Mouse (Mus musculus) CD4-positive, CD25-positive, alpha-beta regulatory T cell, adult 4 months (primary cell): ENCODE results near the gene Zbtb37. TPM values are rescaled to one million over a fixed set of nuclear protein-coding genes. Genes with fewer than 3 reads are reported as not detected.

Source experiments
- ATAC-seq: one replicate; pipeline ENCODE4 v1.8.0; 2017
- polyA plus RNA-seq, 2 experiments: library from polyadenylated mRNA; unstranded; fragments of 100-300 nt; shearing (Covaris generic); gene quantifications; one replicate each; pipeline ENCODE4 v1.2.1; 2017

Zbtb37 gene
- polyA plus RNA-seq, 2 experiments from 2014 or later = 8.3 to 11.0 TPM

DNA sequence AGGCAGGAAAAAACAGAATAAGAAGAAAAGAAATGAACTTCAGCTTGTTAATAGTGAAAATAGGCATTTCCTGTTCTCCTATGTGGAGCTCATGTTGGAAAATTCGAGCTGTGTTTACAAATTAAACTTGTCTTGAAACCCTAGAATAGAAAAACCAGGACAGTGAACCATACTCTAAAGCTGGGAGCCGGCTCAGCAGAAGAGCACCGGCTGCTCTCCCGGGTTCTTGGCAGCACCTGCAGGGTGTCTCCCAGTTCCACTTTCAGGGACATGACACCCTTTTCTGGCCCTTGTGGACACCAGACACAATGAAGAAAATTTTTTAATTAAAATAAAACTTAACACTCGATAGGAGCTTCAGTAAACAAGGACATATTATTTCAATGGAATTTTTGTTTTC lies 66.0 kb downstream of the Zbtb37 start:
- no peak for ATAC-seq

GRCm38 (mm10) chr1:160967268-160967667 lies 67.4 kb downstream of the Zbtb37 start:
- ATAC-seq = no peak

DNA sequence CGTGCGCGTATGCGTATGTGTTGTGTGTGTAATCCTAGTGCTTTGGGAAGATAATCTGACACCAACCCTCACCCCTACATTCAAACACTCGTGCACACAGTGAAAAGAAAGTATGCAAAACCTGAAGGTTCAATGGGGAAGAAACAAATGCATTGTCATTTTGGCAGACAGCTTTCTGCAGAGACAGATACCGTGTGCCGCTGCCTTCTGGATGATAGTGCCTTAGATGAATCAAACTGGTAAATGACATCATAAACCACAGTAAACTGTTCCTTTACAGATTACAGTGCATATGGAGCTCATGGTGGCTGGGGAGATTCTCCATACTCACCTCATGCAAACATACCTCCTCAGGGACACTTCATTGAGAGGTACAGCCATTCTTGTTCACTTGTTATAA lies 71.5 kb downstream of the Zbtb37 start:
- no peak for ATAC-seq

Other genes with a start within 250 kb of the Zbtb37 start
- gene Rabgap1l, start 241.6 kb downstream of the Zbtb37 start, polyA plus RNA-seq = 100 to 1,000 TPM; 268 to 348 TPM
- gene Rc3h1, start 128.4 kb downstream of the Zbtb37 start, polyA plus RNA-seq = 10 to 100 TPM; 13.1 to 14.3 TPM
- 10 to 100 TPM; 15.0 to 16.9 TPM for gene Serpinc1, start 56.3 kb downstream of the Zbtb37 start, polyA plus RNA-seq
- gene Dars2, start 35.8 kb upstream of the Zbtb37 start, polyA plus RNA-seq = 10 to 100 TPM; 11.3 to 25.7 TPM
- 10 to 100 TPM; 17.1 to 18.1 TPM for gene Cenpl, start 35.9 kb upstream of the Zbtb37 start, polyA plus RNA-seq
- 10 to 100 TPM; 36.2 to 40.5 TPM for gene Klhl20, start 96.7 kb upstream of the Zbtb37 start, polyA plus RNA-seq
- not detected for gene Ankrd45, start 107.8 kb upstream of the Zbtb37 start, polyA plus RNA-seq
- not detected for gene Tex50, start 124.5 kb upstream of the Zbtb37 start, polyA plus RNA-seq
- 100 to 1,000 TPM; 272 to 325 TPM for gene Prdx6, start 216.4 kb upstream of the Zbtb37 start, polyA plus RNA-seq